ENCODE assay signal across 8 mouse cellular contexts in the genomic region with DNA sequence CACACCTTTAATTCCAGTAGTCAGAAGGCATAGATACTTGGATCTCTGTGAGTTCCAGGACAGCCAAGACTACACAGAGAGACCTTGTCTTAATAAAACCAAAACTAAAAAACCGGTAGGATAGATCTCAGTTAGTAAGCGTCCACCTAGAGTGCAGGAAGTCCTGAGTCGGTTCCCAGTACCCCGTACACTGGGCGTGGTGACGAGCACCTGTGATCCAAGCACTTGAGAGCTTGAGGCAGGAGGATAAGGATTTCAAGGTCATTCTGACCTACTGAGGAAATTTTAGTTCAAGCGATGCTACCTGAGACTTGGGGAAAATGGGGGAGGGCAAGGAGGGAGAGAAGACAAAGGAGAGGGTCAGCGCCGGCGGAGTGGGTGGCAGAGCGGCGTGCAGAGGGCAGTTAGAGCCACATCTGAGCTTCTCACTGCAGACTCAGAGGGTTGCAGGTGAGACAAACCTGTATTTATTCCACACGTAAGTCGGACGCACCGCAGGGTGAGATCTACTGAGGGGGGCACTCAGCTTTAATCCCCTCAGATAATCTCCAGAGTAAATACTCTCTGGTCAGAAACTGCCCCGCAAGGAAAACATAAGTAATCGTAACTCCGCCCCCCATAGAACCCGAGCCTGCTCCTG. TPM values are rescaled to one million over a fixed set of nuclear protein-coding genes. Genes with fewer than 3 reads are reported as not detected.
A peak's percentile ranks its signal among the peaks of the same experiment; 100 is the strongest.
DNase-seq lines count a peak whose midpoint lies in the region; ATAC-seq lines count a peak whose summit lies in the region.

No protein-coding gene starts in this region.

- H3K36me3 ChIP-seq in kidney, embryonic 15.5 days: no peaks in the 10 kb centered on the region
- no peaks in the 10 kb centered on the region for H3K36me3 ChIP-seq in hindbrain, embryonic 15.5 days
- H3K36me3 ChIP-seq in midbrain, embryonic 15.5 days (replicated peaks): no peaks in the 10 kb centered on the region

- 5% methylated on average over 20 of the region's 20 CpGs for WGBS in kidney, embryonic 15.5 days
- WGBS in hindbrain, embryonic 15.5 days: 5% methylated on average over 20 of the region's 20 CpGs
- WGBS in midbrain, embryonic 15.5 days: 4% methylated on average over 20 of the region's 20 CpGs

- peaks cover 19% of the 10 kb centered on the region for H3K27me3 ChIP-seq in kidney, embryonic 15.5 days
- H3K27me3 ChIP-seq in hindbrain, embryonic 15.5 days: peaks cover 5% of the 10 kb centered on the region; the same call in 1 of the 2 replicates
- peaks cover 3% of the 10 kb centered on the region; the same call in 1 of the 2 replicates for H3K27me3 ChIP-seq in midbrain, embryonic 15.5 days (replicated peaks)

- no peak for DNase-seq in kidney, adult 9 months
- no peak for DNase-seq in adrenal gland, postnatal 4 days (ENCODE audit: low spot score in 2 of 2)
- no peak for DNase-seq in urinary bladder, postnatal 25 days (ENCODE audit: low spot score)
- no peak for DNase-seq in c-Kit-positive CD71-positive TER-119-positive erythroid progenitor cells, embryonic 14.5 days (ENCODE audit: low spot score)

- 0 out of 2 replicates have a peak, but pooled peaks have one; percentile 22 for ATAC-seq in kidney, embryonic 15.5 days (replicated peaks; ENCODE audit: low FRiP score)
- ATAC-seq in common myeloid progenitor, adult 5-6 weeks (replicated peaks; ENCODE audit: low read depth, poor library complexity, severe bottlenecking): peak; percentile 39
- no peak for ATAC-seq in hindbrain, embryonic 15.5 days (ENCODE audit: low FRiP score, low read depth)
- no peak for ATAC-seq in midbrain, embryonic 15.5 days (replicated peaks)

- H3K4me2 ChIP-seq in kidney, embryonic 15.5 days: peak overlapping the region; percentile 67
- H3K4me2 ChIP-seq in hindbrain, embryonic 15.5 days: peak overlapping the region; percentile 60
- H3K4me2 ChIP-seq in midbrain, embryonic 15.5 days: peak overlapping the region; percentile 65

- peak overlapping the region; percentile 37 for H3K4me3 ChIP-seq in kidney, embryonic 15.5 days (replicated peaks)
- peak overlapping the region; percentile 34 for H3K4me3 ChIP-seq in hindbrain, embryonic 15.5 days
- peak overlapping the region; percentile 34 for H3K4me3 ChIP-seq in midbrain, embryonic 15.5 days

- H3K9me3 ChIP-seq in kidney, embryonic 15.5 days (replicated peaks): no peaks in the 10 kb centered on the region
- no peaks in the 10 kb centered on the region for H3K9me3 ChIP-seq in hindbrain, embryonic 15.5 days
- no peaks in the 10 kb centered on the region for H3K9me3 ChIP-seq in midbrain, embryonic 15.5 days

- peaks cover 6% of the 10 kb centered on the region for H3K4me1 ChIP-seq in kidney, embryonic 15.5 days
- peaks cover 11% of the 10 kb centered on the region for H3K4me1 ChIP-seq in hindbrain, embryonic 15.5 days (replicated peaks)
- H3K4me1 ChIP-seq in midbrain, embryonic 15.5 days: peaks cover 9% of the 10 kb centered on the region

- H3K27ac ChIP-seq in kidney, embryonic 15.5 days: no peak overlapping the region
- H3K27ac ChIP-seq in hindbrain, embryonic 15.5 days (replicated peaks): no peak overlapping the region
- no peak overlapping the region for H3K27ac ChIP-seq in midbrain, embryonic 15.5 days

- H3K9ac ChIP-seq in kidney, embryonic 15.5 days: 0 out of 2 replicates have a peak overlapping the region, but pooled peaks have one; percentile 14
- H3K9ac ChIP-seq in hindbrain, embryonic 15.5 days: peak overlapping the region; percentile 19; the same call in 1 of the 2 replicates
- H3K9ac ChIP-seq in midbrain, embryonic 15.5 days: peak overlapping the region; percentile 40

RNA-seq across cellular contexts. Expression of a gene that starts 8.8 kb away (rescaled TPM):
- polyA plus RNA-seq in kidney, embryonic 15.5 days (2015; fragmentation: Nextera tagmentation; extraction: Ambion mirVana): 20.8 and 22.2 TPM in 2 replicates
- 24.5 and 26.5 TPM in 2 replicates for total RNA-seq in common myeloid progenitor, adult 5-6 weeks (2017)
- 28.3 and 29.5 TPM in 2 replicates for polyA plus RNA-seq in hindbrain, embryonic 15.5 days (2015; fragmentation: Nextera tagmentation; extraction: Ambion mirVana)
- 34.9 and 35.4 TPM in 2 replicates for polyA plus RNA-seq in midbrain, embryonic 15.5 days (2015; fragmentation: Nextera tagmentation; extraction: Ambion mirVana)
- 100 to 1,000 TPM in 1 of 2 experiments, 10 to 100 TPM in 1; 94.3 to 101 TPM for total RNA-seq in adrenal gland, postnatal 4 days (2021)

Comparison
In these comparisons a context has a peak if more than half of its experiments do, and no peak if none do; other contexts are left out.
1. ATAC-seq: peak in kidney, embryonic 15.5 days (single experiment) and common myeloid progenitor, adult 5-6 weeks (single experiment); none in hindbrain, embryonic 15.5 days (single experiment) and midbrain, embryonic 15.5 days (single experiment).
2. Peak in every context shown above with its lines, with median percentiles within 50 percentile points of each other: H3K4me2 ChIP-seq, H3K4me3 ChIP-seq and H3K9ac ChIP-seq.